16 mouse cellular contexts compared by ENCODE assay signal in the genomic region with DNA sequence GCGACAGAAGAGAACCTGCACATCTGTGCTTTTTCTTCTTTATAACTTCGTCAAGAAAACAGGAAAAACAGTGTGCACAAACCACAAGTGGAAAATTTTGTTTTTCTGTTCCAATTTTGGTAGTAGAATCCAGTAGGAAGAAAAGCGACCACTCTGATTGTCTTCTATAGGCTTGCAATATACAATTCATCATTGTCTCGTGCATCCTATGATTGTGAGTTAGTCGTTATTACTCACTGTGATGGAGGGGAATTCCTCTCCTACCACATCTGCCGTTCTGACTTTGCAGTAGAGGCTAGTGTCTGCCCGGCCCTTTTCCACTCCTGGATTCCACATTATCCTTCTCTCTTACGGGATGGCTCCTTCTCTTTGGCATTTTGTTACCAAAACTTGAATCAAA.
"Had no signal": no experiment of that assay in that cellular context is flagged by ENCODE, and none has a peak within 500 bp of the region (broad histone marks: within the 10 kb centered on the region; RNA-seq: fewer than 3 reads in every experiment).

No protein-coding gene starts in this region.

- H3K36me3 ChIP-seq: lung, embryonic 15.5 days; midbrain, embryonic 13.5 days; midbrain, embryonic 15.5 days; neural tube, embryonic 12.5 days; stomach, embryonic 15.5 days had no signal

- H3K4me2 ChIP-seq: lung, embryonic 15.5 days; midbrain, embryonic 11.5 days; midbrain, embryonic 13.5 days; midbrain, embryonic 15.5 days; neural tube, embryonic 12.5 days; stomach, embryonic 15.5 days had no signal

- H3K27me3 ChIP-seq: lung, embryonic 15.5 days; midbrain, embryonic 13.5 days; midbrain, embryonic 15.5 days; neural tube, embryonic 12.5 days; stomach, embryonic 15.5 days had no signal

- H3K27ac ChIP-seq: lung, embryonic 15.5 days; macrophage; midbrain, embryonic 13.5 days; midbrain, embryonic 15.5 days; neural tube, embryonic 12.5 days; stomach, embryonic 15.5 days; stomach, postnatal 0 days had no signal

- H3K9ac ChIP-seq: liver, postnatal 0 days; lung, embryonic 15.5 days; midbrain, embryonic 13.5 days; midbrain, embryonic 15.5 days; neural tube, embryonic 12.5 days; stomach, embryonic 15.5 days had no signal

- H3K4me3 ChIP-seq: lung, embryonic 15.5 days; megakaryocyte, embryonic 14.5 days; midbrain, embryonic 13.5 days; midbrain, embryonic 15.5 days; neural tube, embryonic 12.5 days; stomach, embryonic 15.5 days had no signal

- ATAC-seq: liver, postnatal 0 days; lung, postnatal 0 days; midbrain, embryonic 13.5 days; midbrain, embryonic 15.5 days had no signal

- H3K4me1 ChIP-seq: lung, embryonic 15.5 days; megakaryocyte, embryonic 14.5 days; neural tube, embryonic 12.5 days; stomach, embryonic 15.5 days had no signal

- DNase-seq: liver, postnatal 0 days; lung, adult 2 months; lung, postnatal 14 days; lung, postnatal 36 days; right cerebral cortex, postnatal 14 days; thymus, postnatal 36 days had no signal

- H3K9me3 ChIP-seq: lung, embryonic 15.5 days; megakaryocyte, embryonic 14.5 days; midbrain, embryonic 13.5 days; midbrain, embryonic 15.5 days; neural tube, embryonic 12.5 days; stomach, embryonic 15.5 days had no signal
